Mouse (Mus musculus): ENCODE measurements at regions not wholly inside any gene's neighbourhood (a gene's known extent, or its start where the extent isn't known, plus 50 kb on each side); places are given as distances from the start of the nearest gene placed in this dataset.

DNA sequence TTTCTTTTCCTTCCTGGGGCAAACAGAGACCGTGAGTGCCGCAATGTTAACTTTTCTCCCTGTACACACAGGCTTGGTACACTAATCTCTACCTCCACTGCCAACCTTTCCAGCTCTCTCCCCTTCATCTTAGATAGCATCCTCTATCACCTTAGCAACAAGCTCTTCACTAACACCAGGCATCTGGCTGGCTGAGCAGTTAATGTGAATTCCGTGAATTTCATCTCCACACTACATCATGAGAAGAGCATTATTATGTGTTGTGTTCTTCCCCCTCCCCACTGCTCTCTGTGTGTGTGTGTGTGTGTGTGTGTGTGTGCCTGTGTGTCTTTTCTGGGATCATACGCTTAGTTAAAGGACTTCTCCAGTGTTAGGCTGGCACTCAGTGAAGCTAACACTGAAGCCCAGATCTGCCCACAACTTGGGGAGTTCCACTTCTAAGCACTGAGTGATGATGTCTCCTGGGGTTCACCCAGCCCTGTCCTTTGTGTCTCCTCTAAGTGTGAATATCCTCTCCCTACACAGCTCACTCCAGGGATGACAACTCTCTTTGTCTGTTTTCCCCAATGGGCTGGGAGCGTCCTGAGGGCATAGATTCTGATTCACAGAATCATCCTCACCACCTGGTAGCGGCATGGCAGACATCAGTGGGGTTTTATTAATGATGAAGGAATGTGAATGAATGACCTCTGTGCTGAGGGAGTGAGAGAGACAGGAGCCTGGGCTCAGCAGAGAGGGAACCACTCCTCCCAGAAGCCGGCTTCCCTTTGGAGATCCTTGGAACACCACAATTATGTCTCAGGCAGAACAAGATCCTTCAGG, 77.7 kb upstream of the Bnc1 start:
- TF ChIP-seq CTCF (IDR thresholded peaks at IDR 0.05; ENCODE audit: low read depth, low read length) (no peak), POLR2A (IDR thresholded peaks at IDR 0.05; ENCODE audit: extremely low read depth, insufficient read depth, low read length) (no peak)
